Mouse (Mus musculus) CH12.LX (cell line): Measurements from ENCODE around the gene Bmp6.

Source experiments
- CTCF ChIP-seq, 2 experiments: IDR thresholded peaks in 1 of 2; conservative IDR thresholded peaks in 1 of 2; 2 replicates each; pipeline ENCODE4 v1.5.1; 2011 to 2012; ENCODE audit warnings: low read depth in 2 of 2, low read length in 2 of 2, improper control_type of control experiment in 1 of 2, inconsistent platforms in 1 of 2, mild to moderate bottlenecking in 1 of 2, moderate library complexity in 1 of 2
- EP300 ChIP-seq: IDR thresholded peaks from 2 replicates; pipeline ENCODE4 v1.6.1; 2011; ENCODE audit warnings: low read length, improper control_type of control experiment
- KAT2A ChIP-seq: IDR thresholded peaks from 2 replicates; pipeline ENCODE4 v1.6.1; 2012; ENCODE audit warnings: low read length, improper control_type of control experiment, inconsistent platforms; ENCODE audit not compliant: insufficient replicate concordance
- MAX ChIP-seq: IDR thresholded peaks from 2 replicates; pipeline ENCODE4 v1.6.1; 2011; ENCODE audit warnings: low read length, improper control_type of control experiment
- POLR2A ChIP-seq: IDR thresholded peaks from 2 replicates; pipeline ENCODE4 v1.6.1; 2011; ENCODE audit warnings: low read depth, mild to moderate bottlenecking, improper control_type of control experiment, low read length
- RCOR1 ChIP-seq: conservative IDR thresholded peaks from 2 replicates; pipeline ENCODE4 v1.6.1; 2012; ENCODE audit warnings: low read depth, mild to moderate bottlenecking, inconsistent platforms, low read length, improper control_type of control experiment
- USF1 ChIP-seq: IDR thresholded peaks from 2 replicates; pipeline ENCODE4 v1.6.1; 2014; ENCODE audit warnings: low read depth, mild to moderate bottlenecking, inconsistent platforms, low read length, improper control_type of control experiment
- ZNF384 ChIP-seq: IDR thresholded peaks from 2 replicates; pipeline ENCODE4 v1.6.1; 2012; ENCODE audit warnings: low read depth, low read length, improper control_type of control experiment, inconsistent platforms

DNA sequence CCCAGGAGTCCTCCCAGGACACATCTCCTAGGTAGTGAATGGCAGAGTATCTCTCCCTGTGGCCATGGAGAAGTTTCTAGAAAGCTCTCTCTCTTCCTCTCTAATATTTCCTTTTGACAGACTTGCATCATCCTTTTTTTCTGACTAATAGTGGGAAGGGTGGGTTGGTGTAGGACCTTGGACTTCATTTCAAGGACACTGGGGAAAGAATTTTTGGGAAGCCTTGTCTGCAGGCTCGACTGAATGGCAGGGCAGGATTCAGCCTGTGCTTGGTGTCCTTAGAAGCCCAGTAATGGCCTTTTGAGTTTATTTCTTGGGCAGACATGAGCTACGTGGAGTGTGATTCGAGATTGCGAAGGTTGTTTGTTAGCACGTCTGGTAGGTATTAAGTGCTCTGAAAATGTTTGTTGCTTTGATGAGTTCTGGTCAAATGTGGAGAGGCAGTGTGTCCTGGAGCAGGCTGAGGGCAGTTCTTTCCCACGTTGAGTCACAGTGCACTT, 103.7 kb downstream of the Bmp6 start:
- TF ChIP-seq RCOR1 (no peak), CTCF (conservative IDR thresholded peaks at IDR 0.05 in 1 of 2, IDR thresholded peaks at IDR 0.05 in 1 of 2; ENCODE audit: low read depth in 2 of 2, low read length in 2 of 2) (no peak), USF1 (no peak), POLR2A (no peak), KAT2A (no peak), EP300 (no peak), MAX (no peak), ZNF384 (no peak)
